Mouse (Mus musculus) frontal cortex, adult (tissue): ENCODE measurements at regions not wholly inside any gene's neighbourhood (a gene's known extent, or its start where the extent isn't known, plus 50 kb on each side); places are given as distances from the start of the nearest gene placed in this dataset.
"Not testable (repeated sequence)": the region's sequence is repeated elsewhere in the genome, so short reads cannot be mapped to it uniquely, and the experiment has no call there.

Source experiments
- ATAC-seq: cut with Nextera tagmentation; 2 replicates; pipeline ENCODE4 v1.9.2; 2017; ENCODE audit warnings: mild to moderate bottlenecking, moderate library complexity, mixed read lengths; ENCODE audit not compliant: low TSS enrichment

- peak; percentile 89 for ATAC-seq
Observed at GRCm38 (mm10) chr12:28922236-28922635, 170.6 kb downstream of the Eipr1 start.

GRCm38 (mm10) chr12:28925206-28925605 lies 173.6 kb downstream of the Eipr1 start:
- no peak for ATAC-seq

GRCm38 (mm10) chr12:28939936-28940335 lies 188.3 kb downstream of the Eipr1 start:
- ATAC-seq = no peak; the same call in 1 of the 2 replicates

GRCm38 (mm10) chr12:28948889-28949288 lies 197.3 kb downstream of the Eipr1 start:
- no peak for ATAC-seq

GRCm38 (mm10) chr12:28949307-28949706 lies 197.7 kb downstream of the Eipr1 start:
- ATAC-seq = 0 out of 2 replicates have a peak, but pooled peaks have one; percentile 29

- ATAC-seq = no peak
Observed at GRCm38 (mm10) chr12:28957155-28957554, 205.6 kb downstream of the Eipr1 start.

GRCm38 (mm10) chr12:28958661-28959060 lies 207.1 kb downstream of the Eipr1 start:
- no peak for ATAC-seq

- peak; percentile 51 for ATAC-seq
Observed at GRCm38 (mm10) chr12:28969671-28970379, 218.2 kb downstream of the Eipr1 start.

- peak; percentile 83 for ATAC-seq
Observed at GRCm38 (mm10) chr12:28974571-28975041, 223.0 kb downstream of the Eipr1 start.

- peak; percentile 48 for ATAC-seq
Observed at GRCm38 (mm10) chr12:28975249-28975648, 223.6 kb downstream of the Eipr1 start.

- no peak for ATAC-seq
Observed at GRCm38 (mm10) chr12:28979679-28980078, 228.1 kb downstream of the Eipr1 start.

- no peak for ATAC-seq
Observed at GRCm38 (mm10) chr12:28986214-28986613, 234.6 kb downstream of the Eipr1 start.

- no peak for ATAC-seq
Observed at GRCm38 (mm10) chr12:28997474-28998192, 246.0 kb downstream of the Eipr1 start.

GRCm38 (mm10) chr12:28999963-29000451 lies 248.4 kb downstream of the Eipr1 start:
- ATAC-seq = no peak

GRCm38 (mm10) chr12:29004504-29004903 lies 252.9 kb downstream of the Eipr1 start:
- no peak for ATAC-seq

GRCm38 (mm10) chr12:29014601-29015000 lies 263.0 kb downstream of the Eipr1 start:
- ATAC-seq = no peak

GRCm38 (mm10) chr12:29015200-29015862 lies 263.7 kb downstream of the Eipr1 start:
- no peak for ATAC-seq

GRCm38 (mm10) chr12:29021152-29021551 lies 269.5 kb downstream of the Eipr1 start:
- no peak for ATAC-seq

- no peak for ATAC-seq
Observed at GRCm38 (mm10) chr12:29028171-29028570, 276.6 kb downstream of the Eipr1 start.

- ATAC-seq = peak; percentile 82
Observed at GRCm38 (mm10) chr12:29029461-29029860, 277.9 kb downstream of the Eipr1 start.

- ATAC-seq = no peak
Observed at GRCm38 (mm10) chr12:29046009-29046408, 294.4 kb downstream of the Eipr1 start.

GRCm38 (mm10) chr12:29048596-29048995 lies 297.0 kb downstream of the Eipr1 start:
- ATAC-seq = not testable (repeated sequence)
